Mouse (Mus musculus): ENCODE measurements around the gene Patl2. TPM values are rescaled to one million over a fixed set of nuclear protein-coding genes. Genes with fewer than 3 reads are reported as not detected.

Patl2 gene
- polyA plus RNA-seq, 2 experiments: 0.04 TPM; not detected in 1

- WGBS (ENCODE audit: insufficient replicate concordance): 45% methylated on average over 5 of the region's 5 CpGs
- H3K4me1 ChIP-seq (replicated peaks; ENCODE audit: control insufficient read depth in 2 of 2, insufficient read depth in 2 of 2, low read length in 1 of 2): peaks cover 18 to 33% of the 10 kb centered on the region in 2 experiments
These were observed 47.4 kb upstream of the Patl2 start for GRCm38 (mm10) chr2:122233341-122233740.

GRCm38 (mm10) chr2:122231616-122232015, 45.6 kb upstream of the Patl2 start:
- Histone ChIP-seq H3K9me3 (ENCODE audit: control insufficient read depth, low read length) (no peaks in the 10 kb centered on the region), H3K36me3 (replicated peaks; ENCODE audit: control insufficient read depth, insufficient read depth, low read depth) (no peaks in the 10 kb centered on the region), H3K9ac (replicated peaks) (no peak overlapping the region), H3K27ac (no peak overlapping the region), H3K4me2 (ENCODE audit: low read depth) (no peak overlapping the region), H3K4me3 (ENCODE audit: insufficient read depth in 1 of 2, low read depth in 2 of 2, low read length in 2 of 2) (no peak overlapping the region), H3K27me3 (ENCODE audit: control insufficient read depth, insufficient read depth, low read length) (no peaks in the 10 kb centered on the region), H3K4me1 (replicated peaks; ENCODE audit: control insufficient read depth in 2 of 2, insufficient read depth in 2 of 2, low read length in 1 of 2) (peaks cover 21 to 35% of the 10 kb centered on the region in 2 experiments)
- WGBS (ENCODE audit: insufficient replicate concordance): 80% methylated on average over 9 of the region's 9 CpGs
- no peak for DNase-seq (ENCODE audit: low read depth in 3 of 3, low spot score in 3 of 3)
- TF ChIP-seq CTCF (IDR thresholded peaks at IDR 0.05; ENCODE audit: low read depth): no peak
- no peak for TF ChIP-seq EP300 (IDR thresholded peaks at IDR 0.05; ENCODE audit: low read depth)
- ATAC-seq (ENCODE audit: insufficient read depth): no peak

More at GRCm38 (mm10) chr2:122233341-122233740, 47.4 kb upstream of the Patl2 start:
- 0 out of 4 replicates have a peak overlapping the region, but pooled peaks of 1 of the 2 experiments have one; percentile 81 for H3K4me3 ChIP-seq (ENCODE audit: insufficient read depth in 1 of 2, low read depth in 2 of 2, low read length in 2 of 2)
- H3K27me3 ChIP-seq (ENCODE audit: control insufficient read depth, insufficient read depth, low read length): no peaks in the 10 kb centered on the region
- ATAC-seq (ENCODE audit: insufficient read depth) (no peak), DNase-seq (ENCODE audit: low read depth in 3 of 3, low spot score in 3 of 3) (no peak)
- H3K9me3 ChIP-seq (ENCODE audit: control insufficient read depth, low read length): no peaks in the 10 kb centered on the region
- TF ChIP-seq CTCF (IDR thresholded peaks at IDR 0.05; ENCODE audit: low read depth): no peak
- no peak for TF ChIP-seq EP300 (IDR thresholded peaks at IDR 0.05; ENCODE audit: low read depth)
- peak overlapping the region; percentile 94; the same call in 1 of the 2 replicates for H3K4me2 ChIP-seq (ENCODE audit: low read depth)
- no peak overlapping the region for H3K9ac ChIP-seq (replicated peaks)
- H3K36me3 ChIP-seq (replicated peaks; ENCODE audit: control insufficient read depth, insufficient read depth, low read depth): no peaks in the 10 kb centered on the region
- H3K27ac ChIP-seq: no peak overlapping the region

- Histone ChIP-seq H3K27me3 (ENCODE audit: control insufficient read depth, insufficient read depth, low read length) (no peaks in the 10 kb centered on the region), H3K9ac (replicated peaks) (no peak overlapping the region), H3K4me3 (ENCODE audit: insufficient read depth in 1 of 2, low read depth in 2 of 2, low read length in 2 of 2) (no peak overlapping the region), H3K9me3 (ENCODE audit: control insufficient read depth, low read length) (no peaks in the 10 kb centered on the region), H3K36me3 (replicated peaks; ENCODE audit: control insufficient read depth, insufficient read depth, low read depth) (no peaks in the 10 kb centered on the region), H3K4me1 (replicated peaks; ENCODE audit: control insufficient read depth in 2 of 2, insufficient read depth in 2 of 2, low read length in 1 of 2) (peaks cover 17 to 30% of the 10 kb centered on the region in 2 experiments), H3K4me2 (ENCODE audit: low read depth) (no peak overlapping the region), H3K27ac (no peak overlapping the region)
- DNase-seq (ENCODE audit: low read depth in 3 of 3, low spot score in 3 of 3) (no peak), ATAC-seq (ENCODE audit: insufficient read depth) (no peak)
- TF ChIP-seq CTCF (IDR thresholded peaks at IDR 0.05; ENCODE audit: low read depth) (no peak), EP300 (IDR thresholded peaks at IDR 0.05; ENCODE audit: low read depth) (no peak)
- WGBS (ENCODE audit: insufficient replicate concordance): 76% methylated on average over 6 of the region's 6 CpGs
These were observed 44.4 kb upstream of the Patl2 start for GRCm38 (mm10) chr2:122230395-122230794.

- ATAC-seq (ENCODE audit: insufficient read depth) (peak; percentile 63; the same call in 1 of the 2 replicates), DNase-seq (ENCODE audit: low read depth in 3 of 3, low spot score in 3 of 3) (no peak)
- TF ChIP-seq CTCF (IDR thresholded peaks at IDR 0.05; ENCODE audit: low read depth) (no peak), EP300 (IDR thresholded peaks at IDR 0.05; ENCODE audit: low read depth) (peak; percentile 26; the same call in 1 of the 2 replicates)
- H3K27me3 ChIP-seq (ENCODE audit: control insufficient read depth, insufficient read depth, low read length): no peaks in the 10 kb centered on the region
- H3K9ac ChIP-seq (replicated peaks): no peak overlapping the region
- H3K4me2 ChIP-seq (ENCODE audit: low read depth): no peak overlapping the region
- H3K9me3 ChIP-seq (ENCODE audit: control insufficient read depth, low read length): no peaks in the 10 kb centered on the region
- H3K36me3 ChIP-seq (replicated peaks; ENCODE audit: control insufficient read depth, insufficient read depth, low read depth): no peaks in the 10 kb centered on the region
- H3K4me1 ChIP-seq (replicated peaks; ENCODE audit: control insufficient read depth in 2 of 2, insufficient read depth in 2 of 2, low read length in 1 of 2): peaks cover 21 to 36% of the 10 kb centered on the region in 2 experiments
- no peak overlapping the region for H3K4me3 ChIP-seq (ENCODE audit: insufficient read depth in 1 of 2, low read depth in 2 of 2, low read length in 2 of 2)
- H3K27ac ChIP-seq: no peak overlapping the region
These were observed 37.7 kb upstream of the Patl2 start for GRCm38 (mm10) chr2:122223654-122224053.

GRCm38 (mm10) chr2:122222272-122222671, 36.3 kb upstream of the Patl2 start:
- Histone ChIP-seq H3K36me3 (replicated peaks; ENCODE audit: control insufficient read depth, insufficient read depth, low read depth) (no peaks in the 10 kb centered on the region), H3K4me3 (ENCODE audit: insufficient read depth in 1 of 2, low read depth in 2 of 2, low read length in 2 of 2) (no peak overlapping the region), H3K9me3 (ENCODE audit: control insufficient read depth, low read length) (no peaks in the 10 kb centered on the region), H3K4me1 (replicated peaks; ENCODE audit: control insufficient read depth in 2 of 2, insufficient read depth in 2 of 2, low read length in 1 of 2) (peaks cover 28 to 32% of the 10 kb centered on the region in 2 experiments), H3K27ac (no peak overlapping the region), H3K27me3 (ENCODE audit: control insufficient read depth, insufficient read depth, low read length) (no peaks in the 10 kb centered on the region), H3K9ac (replicated peaks) (no peak overlapping the region), H3K4me2 (ENCODE audit: low read depth) (no peak overlapping the region)
- WGBS (ENCODE audit: insufficient replicate concordance): 46% methylated on average over 5 of the region's 5 CpGs
- DNase-seq (ENCODE audit: low read depth in 3 of 3, low spot score in 3 of 3): no peak
- ATAC-seq (ENCODE audit: insufficient read depth): no peak
- TF ChIP-seq CTCF (IDR thresholded peaks at IDR 0.05; ENCODE audit: low read depth) (no peak), EP300 (IDR thresholded peaks at IDR 0.05; ENCODE audit: low read depth) (no peak)
